Mouse (Mus musculus) intestine, embryonic 14.5 days (tissue): ENCODE measurements around the gene Tut7. TPM values are rescaled to one million over a fixed set of nuclear protein-coding genes. Genes with fewer than 3 reads are reported as not detected.

ENCODE experiments used
- ATAC-seq: fragments of 200-750 bp; cut with Nextera tagmentation; replicated peaks from 2 replicates; pipeline ENCODE4 v1.8.0; 2017; ENCODE audit warnings: low read depth, moderate number of reproducible peaks, moderate TSS enrichment, moderate library complexity; ENCODE audit not compliant: low FRiP score, low TSS enrichment
- DNase-seq: peaks from one replicate; pipeline ENCODE4 v3.0.0-alpha.2; 2018; ENCODE audit warnings: low spot score
- H3K27ac ChIP-seq: fragments of 300-500 bp; sonication (generic); 2 replicates; pipeline ENCODE4 v1.5.1; 2014; ENCODE audit warnings: low read depth, mild to moderate bottlenecking, control low read depth
- H3K27me3 ChIP-seq: fragments of 300-500 bp; sonication (generic); replicated peaks from 2 replicates; pipeline ENCODE4 v1.6.1; 2014; ENCODE audit warnings: low read length, control low read depth; ENCODE audit not compliant: control insufficient read depth, insufficient read depth
- H3K36me3 ChIP-seq: fragments of 300-500 bp; sonication (generic); 2 replicates; pipeline ENCODE4 v1.6.1; 2014; ENCODE audit warnings: low read length, control low read depth; ENCODE audit not compliant: control insufficient read depth, insufficient read depth
- H3K4me1 ChIP-seq: fragments of 300-500 bp; sonication (generic); replicated peaks from 2 replicates; pipeline ENCODE4 v1.6.1; 2014; ENCODE audit warnings: low read length, control low read depth, mixed read lengths; ENCODE audit not compliant: control insufficient read depth, insufficient read depth
- H3K4me2 ChIP-seq: fragments of 300-500 bp; sonication (generic); 2 replicates; pipeline ENCODE4 v1.6.1; 2014; ENCODE audit warnings: low read length
- H3K4me3 ChIP-seq: fragments of 300-500 bp; sonication (generic); 2 replicates; pipeline ENCODE4 v1.5.1; 2014; ENCODE audit warnings: low read depth, low read length, control low read depth, mixed read lengths
- H3K9ac ChIP-seq: fragments of 300-500 bp; sonication (generic); 2 replicates; pipeline ENCODE4 v1.6.1; 2014; ENCODE audit warnings: mild to moderate bottlenecking, low read length
- H3K9me3 ChIP-seq: fragments of 300-500 bp; sonication (generic); 2 replicates; pipeline ENCODE4 v1.6.1; 2016; ENCODE audit warnings: low read length, control low read depth; ENCODE audit not compliant: control insufficient read depth
- WGBS: fragments of 180-500 bp; shearing (Covaris S2); extraction: QIAGEN DNeasy Blood & Tissue Kit; methylation state at CpG from one replicate; pipeline ENCODE4 v1.1.7; 2014; 5-methylcytosine and 5-hydroxymethylcytosine counted together
- polyA plus RNA-seq: library from polyadenylated mRNA; unstranded; fragments of >200 nt; fragmentation: Nextera tagmentation; extraction: Ambion mirVana; gene quantifications from 2 replicates; pipeline ENCODE4 v1.2.1, GENCODE M21; 2014

Gene Tut7
- polyA plus RNA-seq, 1 experiment from 2014 or later: 40.8 TPM

- no peaks in the 10 kb centered on the region for H3K9me3 ChIP-seq
- 0 out of 2 replicates have a peak, but pooled peaks cover 2% of the 10 kb centered on the region for H3K4me1 ChIP-seq
- ATAC-seq: no peak
- H3K36me3 ChIP-seq: peaks cover 86% of the 10 kb centered on the region
- no peak overlapping the region for H3K27ac ChIP-seq
- DNase-seq: no peak
- H3K9ac ChIP-seq: no peak overlapping the region
- 82% methylated on average over 6 of the region's 6 CpGs for WGBS
- no peaks in the 10 kb centered on the region for H3K27me3 ChIP-seq
- H3K4me3 ChIP-seq: no peak overlapping the region
- H3K4me2 ChIP-seq: no peak overlapping the region
These were observed 8.8 kb downstream of the Tut7 start for GRCm38 (mm10) chr13:59814109-59814591.

DNA sequence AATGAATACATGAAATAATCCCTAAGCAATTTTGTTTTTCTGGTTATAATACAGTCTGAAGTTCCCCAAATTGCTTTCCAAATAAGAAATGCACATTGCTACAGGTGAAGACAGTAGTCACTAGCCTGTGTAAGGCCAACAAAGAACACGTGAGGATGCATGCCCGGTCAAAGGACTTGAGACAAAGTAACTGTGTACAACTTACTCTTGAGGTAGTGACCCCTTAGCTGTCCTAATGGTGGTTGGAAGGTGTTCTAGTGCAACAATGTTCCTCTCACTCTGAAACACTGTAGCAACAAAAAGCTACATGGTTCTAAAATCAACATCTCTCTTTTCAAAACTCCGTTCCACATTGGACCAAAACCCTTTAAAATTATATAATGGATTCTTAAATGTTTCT is 11.4 kb downstream of the Tut7 start:
- Histone ChIP-seq H3K9me3 (no peaks in the 10 kb centered on the region), H3K4me2 (no peak overlapping the region), H3K36me3 (peaks cover 96% of the 10 kb centered on the region), H3K27ac (no peak overlapping the region), H3K9ac (no peak overlapping the region), H3K27me3 (no peaks in the 10 kb centered on the region), H3K4me3 (no peak overlapping the region), H3K4me1 (no peaks in the 10 kb centered on the region)
- WGBS: 96% methylated on average over 3 of the region's 3 CpGs
- no peak for DNase-seq
- no peak for ATAC-seq

- H3K27me3 ChIP-seq: no peaks in the 10 kb centered on the region
- peaks cover 100% of the 10 kb centered on the region for H3K36me3 ChIP-seq
- no peak overlapping the region for H3K4me2 ChIP-seq
- DNase-seq (no peak), ATAC-seq (no peak)
- H3K9me3 ChIP-seq: no peaks in the 10 kb centered on the region
- H3K4me1 ChIP-seq: no peaks in the 10 kb centered on the region
- H3K9ac ChIP-seq: no peak overlapping the region
- H3K27ac ChIP-seq: no peak overlapping the region
- no peak overlapping the region for H3K4me3 ChIP-seq
- WGBS: 80% methylated on average over 6 of the region's 6 CpGs
These were observed 21.9 kb downstream of the Tut7 start for GRCm38 (mm10) chr13:59801000-59801399.

DNA sequence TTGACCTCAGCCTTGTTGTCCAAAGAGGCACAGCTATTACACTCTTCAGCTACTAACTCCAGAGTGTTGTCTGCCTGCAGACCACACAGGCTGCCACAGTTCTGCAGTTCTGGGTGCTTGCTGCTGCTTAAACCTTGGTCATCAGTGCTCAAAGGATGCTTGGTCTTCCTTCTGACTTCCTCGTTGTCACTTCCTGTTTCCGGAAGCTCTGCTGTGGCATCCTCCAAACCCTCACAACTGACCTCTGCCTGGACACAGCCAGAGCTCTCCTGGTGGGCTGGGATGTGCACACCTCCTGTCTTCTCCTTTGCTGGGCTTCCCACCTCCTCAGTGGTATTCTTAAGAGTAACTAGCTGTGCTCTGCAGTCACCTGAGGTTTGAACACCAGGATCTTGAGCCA is 22.9 kb downstream of the Tut7 start:
- ATAC-seq: no peak
- 78% methylated on average over 2 of the region's 2 CpGs for WGBS
- H3K9me3 ChIP-seq: no peaks in the 10 kb centered on the region
- H3K9ac ChIP-seq: no peak overlapping the region
- DNase-seq: no peak
- no peak overlapping the region for H3K27ac ChIP-seq
- H3K4me3 ChIP-seq: no peak overlapping the region
- H3K36me3 ChIP-seq: peaks cover 100% of the 10 kb centered on the region
- no peaks in the 10 kb centered on the region for H3K27me3 ChIP-seq
- H3K4me2 ChIP-seq: no peak overlapping the region
- H3K4me1 ChIP-seq: no peaks in the 10 kb centered on the region

DNA sequence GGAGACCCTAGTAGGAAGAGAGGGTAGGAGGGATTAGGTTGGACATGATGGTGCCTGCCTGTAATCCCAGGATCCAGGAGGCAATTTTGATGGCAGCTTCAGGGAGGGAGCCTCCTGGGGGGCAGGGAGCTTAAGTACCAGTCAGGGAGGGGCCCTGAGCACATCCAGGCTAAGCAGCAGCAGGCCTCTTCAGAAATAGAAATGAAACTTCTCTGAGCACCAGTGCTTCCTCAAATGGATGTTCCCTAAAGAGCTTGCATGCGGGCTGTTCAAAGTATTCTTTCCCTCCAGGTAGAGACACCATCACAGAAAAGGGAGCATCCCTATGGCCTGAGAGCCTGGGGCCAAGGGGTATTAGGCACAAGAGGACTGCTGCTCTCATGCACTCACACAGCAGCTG is 24.6 kb downstream of the Tut7 start:
- H3K9me3 ChIP-seq: no peaks in the 10 kb centered on the region
- H3K36me3 ChIP-seq: peaks cover 99% of the 10 kb centered on the region
- H3K27me3 ChIP-seq: no peaks in the 10 kb centered on the region
- ATAC-seq (no peak), DNase-seq (no peak)
- H3K4me1 ChIP-seq: no peaks in the 10 kb centered on the region
- WGBS: 92% methylated on average over 1 of the region's 1 CpGs
- no peak overlapping the region for H3K9ac ChIP-seq
- H3K4me2 ChIP-seq: no peak overlapping the region
- H3K4me3 ChIP-seq: no peak overlapping the region
- no peak overlapping the region for H3K27ac ChIP-seq

DNA sequence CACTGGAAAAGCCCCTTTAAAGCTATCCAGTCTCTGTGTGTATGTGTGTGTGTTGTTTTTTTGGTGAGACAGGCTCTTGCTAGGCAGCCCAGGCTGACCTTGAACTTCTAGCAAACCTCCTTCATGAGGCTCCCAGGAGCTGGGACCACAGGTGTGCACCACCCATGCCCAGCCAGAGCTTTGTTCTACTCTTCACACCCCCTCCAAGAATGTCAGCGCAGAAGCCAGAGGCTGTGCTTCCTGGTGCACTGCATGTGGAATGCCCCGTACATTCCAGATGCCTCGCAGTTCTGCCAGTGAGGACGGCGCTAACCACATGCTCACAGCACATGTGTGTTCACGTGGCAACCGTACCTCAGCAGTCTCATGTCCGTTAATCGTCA is 26.5 kb downstream of the Tut7 start:
- ATAC-seq (no peak), DNase-seq (no peak)
- Histone ChIP-seq H3K27me3 (no peaks in the 10 kb centered on the region), H3K9ac (no peak overlapping the region), H3K4me2 (no peak overlapping the region), H3K27ac (no peak overlapping the region), H3K4me1 (no peaks in the 10 kb centered on the region), H3K36me3 (peaks cover 99% of the 10 kb centered on the region), H3K4me3 (no peak overlapping the region), H3K9me3 (no peaks in the 10 kb centered on the region)
- WGBS: 90% methylated on average over 9 of the region's 9 CpGs

DNA sequence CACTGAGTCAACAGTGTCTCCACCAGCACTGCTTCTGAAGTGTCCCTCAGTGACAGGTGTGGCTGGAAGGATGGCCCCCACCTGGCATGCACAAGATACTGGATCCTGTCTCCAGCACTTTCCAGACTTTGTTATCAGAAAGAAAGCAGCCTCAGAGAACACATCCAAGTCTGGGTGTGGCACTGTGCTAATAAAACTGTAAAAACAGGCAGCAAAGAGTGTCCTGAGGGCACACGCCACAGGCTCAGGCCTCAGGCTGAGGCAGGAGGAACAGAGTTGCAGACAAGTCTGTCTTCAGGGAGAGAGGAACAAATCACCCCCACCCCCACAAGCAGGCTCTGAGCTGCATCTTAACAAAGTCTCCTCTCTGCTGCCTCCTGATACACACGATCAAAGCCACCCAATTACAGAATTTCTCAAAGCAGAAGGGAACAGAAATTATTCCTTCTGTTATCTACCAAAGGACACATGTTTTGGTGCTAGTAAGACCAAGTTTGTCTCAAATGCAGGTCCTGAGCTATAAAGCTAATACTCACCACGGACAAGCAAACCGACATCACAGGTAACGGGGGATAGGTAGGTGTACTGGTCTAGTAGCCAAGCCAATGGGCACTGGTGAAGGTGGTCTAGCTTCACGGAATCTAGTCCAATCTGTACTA is 27.0 kb downstream of the Tut7 start:
- Histone ChIP-seq H3K9ac (no peak overlapping the region), H3K9me3 (no peaks in the 10 kb centered on the region), H3K36me3 (peaks cover 98% of the 10 kb centered on the region), H3K27ac (no peak overlapping the region), H3K4me1 (no peaks in the 10 kb centered on the region), H3K4me2 (no peak overlapping the region), H3K4me3 (no peak overlapping the region), H3K27me3 (no peaks in the 10 kb centered on the region)
- DNase-seq (no peak), ATAC-seq (peak; percentile 72; the same call in 1 of the 2 replicates)
- WGBS: 88% methylated on average over 6 of the region's 6 CpGs

GRCm38 (mm10) chr13:59794786-59795185 is 28.2 kb downstream of the Tut7 start:
- no peak for DNase-seq
- Histone ChIP-seq H3K4me2 (no peak overlapping the region), H3K36me3 (peaks cover 98% of the 10 kb centered on the region), H3K9ac (no peak overlapping the region), H3K27ac (no peak overlapping the region), H3K4me1 (no peaks in the 10 kb centered on the region), H3K27me3 (no peaks in the 10 kb centered on the region), H3K4me3 (no peak overlapping the region), H3K9me3 (no peaks in the 10 kb centered on the region)
- ATAC-seq: no peak
- WGBS: 91% methylated on average over 1 of the region's 1 CpGs

DNA sequence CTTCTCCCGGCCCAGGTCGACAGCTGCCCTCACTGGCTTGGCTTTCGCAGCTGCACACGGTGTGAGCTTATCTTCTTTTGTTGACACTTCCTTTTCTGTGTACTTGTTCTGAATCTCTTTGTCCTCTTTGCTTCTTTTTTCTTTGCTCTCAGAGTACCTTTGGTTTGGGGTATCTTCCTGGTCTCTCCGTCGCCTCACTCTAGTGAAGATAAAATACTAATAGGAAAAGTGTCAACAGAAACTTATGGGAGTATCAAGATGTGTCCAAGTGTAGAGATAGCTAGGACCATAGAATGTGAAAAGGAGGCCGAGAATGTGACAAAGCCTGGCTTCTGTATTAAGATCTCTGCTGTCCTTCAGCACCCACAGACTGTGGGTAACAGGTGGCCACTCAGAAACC is 40.8 kb downstream of the Tut7 start, which contains the start of gene Gm49354:
Gene Gm49354 (minus strand): TSS at position 101 of the 400 bp plus-strand sequence.
- no peak for DNase-seq
- H3K4me1 ChIP-seq: no peaks in the 10 kb centered on the region
- no peaks in the 10 kb centered on the region for H3K27me3 ChIP-seq
- H3K36me3 ChIP-seq: peaks cover 96% of the 10 kb centered on the region
- H3K9ac ChIP-seq: no peak within 1 kb of the TSS
- H3K4me3 ChIP-seq: no peak within 1 kb of the TSS
- H3K4me2 ChIP-seq: no peak within 1 kb of the TSS
- no peaks in the 10 kb centered on the region for H3K9me3 ChIP-seq
- no peak within 1 kb of the TSS for H3K27ac ChIP-seq
- ATAC-seq: no peak
- WGBS: 84% methylated on average over 7 of the region's 7 CpGs
